ENCODE assay signal across 9 mouse cellular contexts in genomic region chr9:103225464-103225863, GRCm38 (mm10). TPM values are rescaled to one million over a fixed set of nuclear protein-coding genes. Genes with fewer than 3 reads are reported as not detected.
A peak's percentile ranks its signal among the peaks of the same experiment; 100 is the strongest.
DNase-seq lines count a peak whose midpoint lies in the region; ATAC-seq lines count a peak whose summit lies in the region.
"Had no signal": no experiment of that assay in that cellular context is flagged by ENCODE, and none has a peak within 500 bp of the region (broad histone marks: within the 10 kb centered on the region; RNA-seq: fewer than 3 reads in every experiment).

No protein-coding gene starts in this region.

- no peak overlapping the region for H3K27ac ChIP-seq in embryonic facial prominence, embryonic 10.5 days (replicated peaks)
- no peak overlapping the region for H3K27ac ChIP-seq in midbrain, embryonic 15.5 days
- H3K27ac ChIP-seq: heart, embryonic 15.5 days had no signal

- peak; percentile 74 for DNase-seq in heart, adult 11 months
- DNase-seq in heart, postnatal 25 days (ENCODE audit: low spot score) = no peak
- peak; percentile 56 for DNase-seq in CD4-positive, CD25-positive, alpha-beta regulatory T cell, adult 2 months (ENCODE audit: low read depth, low spot score)
- DNase-seq in embryonic facial prominence, embryonic 10.5 days (ENCODE audit: low spot score) = peak; percentile 30
- DNase-seq in urinary bladder, postnatal 36 days (ENCODE audit: low spot score in 2 of 2) = no peak
- no peak for DNase-seq in adrenal gland, postnatal 25 days

- no peak overlapping the region for H3K4me3 ChIP-seq in embryonic facial prominence, embryonic 10.5 days
- no peak overlapping the region for H3K4me3 ChIP-seq in midbrain, embryonic 15.5 days
- H3K4me3 ChIP-seq: heart, embryonic 15.5 days had no signal

- WGBS in embryonic facial prominence, embryonic 10.5 days = 65% methylated on average over 3 of the region's 3 CpGs
- 71% methylated on average over 3 of the region's 3 CpGs for WGBS in midbrain, embryonic 15.5 days

- peaks cover 21% of the 10 kb centered on the region for H3K4me1 ChIP-seq in embryonic facial prominence, embryonic 10.5 days
- H3K4me1 ChIP-seq in midbrain, embryonic 15.5 days = peaks cover 5% of the 10 kb centered on the region; the same call in 1 of the 2 replicates

- no peak overlapping the region for H3K9ac ChIP-seq in midbrain, embryonic 15.5 days
- H3K9ac ChIP-seq: heart, embryonic 15.5 days had no signal

- no peaks in the 10 kb centered on the region for H3K36me3 ChIP-seq in embryonic facial prominence, embryonic 10.5 days (replicated peaks)
- H3K36me3 ChIP-seq in midbrain, embryonic 15.5 days (replicated peaks) = no peaks in the 10 kb centered on the region
- H3K36me3 ChIP-seq: heart, embryonic 15.5 days had no signal

- peak; percentile 72 for ATAC-seq in megakaryocyte progenitor cell, adult 5-6 weeks (replicated peaks; ENCODE audit: poor library complexity)
- ATAC-seq in midbrain, embryonic 15.5 days (replicated peaks) = no peak

- H3K9me3 ChIP-seq in embryonic facial prominence, embryonic 10.5 days = no peaks in the 10 kb centered on the region
- no peaks in the 10 kb centered on the region for H3K9me3 ChIP-seq in midbrain, embryonic 15.5 days
- H3K9me3 ChIP-seq: heart, embryonic 15.5 days had no signal

- no peaks in the 10 kb centered on the region for H3K27me3 ChIP-seq in embryonic facial prominence, embryonic 10.5 days (replicated peaks; ENCODE audit: low read depth, poor library complexity, severe bottlenecking)
- H3K27me3 ChIP-seq in midbrain, embryonic 15.5 days (replicated peaks) = no peaks in the 10 kb centered on the region
- H3K27me3 ChIP-seq: heart, embryonic 15.5 days had no signal

- intact Hi-C loops in heart, postnatal 25 days (cut with DNase I) = loop anchor here (5.0 kb wide), 1 partner anchor 77 kb away; no protein-coding TSS in a partner anchor

- no peak overlapping the region for H3K4me2 ChIP-seq in midbrain, embryonic 15.5 days
- H3K4me2 ChIP-seq: heart, embryonic 15.5 days had no signal

RNA-seq across cellular contexts. Expression of gene Gm20425, which starts 4.6 kb away (rescaled TPM):
- total RNA-seq in heart, postnatal 25 days (2021) = 1 to 10 TPM; 6.7 to 8.0 TPM
- 0.58 and 0.95 TPM in 2 replicates for polyA plus RNA-seq in embryonic facial prominence, embryonic 10.5 days (2016; fragmentation: Nextera tagmentation; extraction: Ambion mirVana)
- total RNA-seq in megakaryocyte progenitor cell, adult 5-6 weeks (2015) = not detected in 2 replicates
- 5.2 TPM in 1 of 2 replicates, not detected in the other for total RNA-seq in megakaryocyte progenitor cell, adult 5-6 weeks (2017)
- polyA plus RNA-seq in midbrain, embryonic 15.5 days (2015; fragmentation: Nextera tagmentation; extraction: Ambion mirVana) = 0.37 TPM in 1 of 2 replicates, not detected in the other
- total RNA-seq in adrenal gland, postnatal 25 days (2021) = 9.4 and 18.8 TPM in 2 replicates

RNA-seq across cellular contexts. Expression of gene Trf, which starts 4.8 kb away (rescaled TPM):
- total RNA-seq in heart, postnatal 25 days (2021) = 10 to 100 TPM; 39.7 to 47.5 TPM
- 21.1 and 23.5 TPM in 2 replicates for polyA plus RNA-seq in embryonic facial prominence, embryonic 10.5 days (2016; fragmentation: Nextera tagmentation; extraction: Ambion mirVana)
- total RNA-seq in megakaryocyte progenitor cell, adult 5-6 weeks (2015) = 108 and 152 TPM in 2 replicates
- total RNA-seq in megakaryocyte progenitor cell, adult 5-6 weeks (2017) = 62.9 and 87.2 TPM in 2 replicates
- 35.0 and 39.6 TPM in 2 replicates for polyA plus RNA-seq in midbrain, embryonic 15.5 days (2015; fragmentation: Nextera tagmentation; extraction: Ambion mirVana)
- total RNA-seq in adrenal gland, postnatal 25 days (2021) = 43.2 and 174 TPM in 2 replicates

RNA-seq across cellular contexts. Expression of gene Srprb, which starts 23.5 kb away (rescaled TPM):
- 10 to 100 TPM; 18.0 to 19.4 TPM for total RNA-seq in heart, postnatal 25 days (2021)
- polyA plus RNA-seq in embryonic facial prominence, embryonic 10.5 days (2016; fragmentation: Nextera tagmentation; extraction: Ambion mirVana) = 62.8 and 67.6 TPM in 2 replicates
- total RNA-seq in megakaryocyte progenitor cell, adult 5-6 weeks (2015) = 21.2 and 25.4 TPM in 2 replicates
- total RNA-seq in megakaryocyte progenitor cell, adult 5-6 weeks (2017) = 19.3 and 23.8 TPM in 2 replicates
- polyA plus RNA-seq in midbrain, embryonic 15.5 days (2015; fragmentation: Nextera tagmentation; extraction: Ambion mirVana) = 59.3 and 59.8 TPM in 2 replicates
- total RNA-seq in adrenal gland, postnatal 25 days (2021) = 40.8 and 43.5 TPM in 2 replicates

Comparison
In these comparisons a context has a peak if more than half of its experiments do, and no peak if none do; other contexts are left out.
1. DNase-seq: peak in heart, adult 11 months (single experiment), CD4-positive, CD25-positive, alpha-beta regulatory T cell, adult 2 months (single experiment) and embryonic facial prominence, embryonic 10.5 days (single experiment); none in heart, postnatal 25 days (single experiment), urinary bladder, postnatal 36 days (0 of 2) and adrenal gland, postnatal 25 days (single experiment).